Mouse (Mus musculus): ENCODE data around the gene Got2. TPM values are rescaled to one million over a fixed set of nuclear protein-coding genes. Genes with fewer than 3 reads are reported as not detected.
A peak's percentile ranks its signal among the peaks of the same experiment; 100 is the strongest.

The Got2 gene
- polyA plus RNA-seq (2012; rRNA removed) (96.4 and 101 TPM in 2 replicates), polyA plus RNA-seq (2014; fragmentation: Nextera tagmentation; extraction: Ambion mirVana) (60.0 and 60.2 TPM in 2 replicates)

- DNase-seq (ENCODE audit: low spot score), result peak; percentile 87
- ATAC-seq (ENCODE audit: low FRiP score, low read depth), result peak; percentile 76
- peak within 1 kb of the TSS; percentile 70 for H3K9ac ChIP-seq (ENCODE audit: low read depth, low read length, severe bottlenecking)
- 7% methylated on average over 31 of the region's 31 CpGs for WGBS
- no peaks in the 10 kb centered on the region for H3K9me3 ChIP-seq (ENCODE audit: control insufficient read depth, low read length)
- no peaks in the 10 kb centered on the region for H3K36me3 ChIP-seq (ENCODE audit: control insufficient read depth, insufficient read depth, low read length)
- no peaks in the 10 kb centered on the region for H3K27me3 ChIP-seq (ENCODE audit: control insufficient read depth, insufficient read depth, low read length)
- TF ChIP-seq POLR2A (IDR thresholded peaks at IDR 0.05; ENCODE audit: borderline replicate concordance, extremely low read depth, insufficient read depth, insufficient read length), result no peak
- H3K27ac ChIP-seq (replicated peaks; ENCODE audit: low read depth, low read length), result peak within 1 kb of the TSS; percentile 58
- H3K4me2 ChIP-seq (replicated peaks; ENCODE audit: low read depth, low read length, severe bottlenecking), result peak within 1 kb of the TSS; percentile 79
- peaks cover 3% of the 10 kb centered on the region; the same call in 1 of the 2 replicates for H3K4me1 ChIP-seq (ENCODE audit: control insufficient read depth, insufficient read depth, low read length)
- peak within 1 kb of the TSS; percentile 89 for H3K4me3 ChIP-seq (replicated peaks; ENCODE audit: low read length)
Observed at GRCm38 (mm10) chr8:95888285-95889136, at the start of gene Got2. Gene Got2 (minus strand): TSS chr8:95888547.

- 96% methylated on average over 5 of the region's 5 CpGs for WGBS
Observed at GRCm38 (mm10) chr8:95932841-95933240, 44.5 kb upstream of the Got2 start.

GRCm38 (mm10) chr8:95929821-95930220 is 41.5 kb upstream of the Got2 start:
- H3K27me3 ChIP-seq (ENCODE audit: control insufficient read depth, insufficient read depth, low read length), result no peaks in the 10 kb centered on the region
- WGBS, result 38% methylated on average over 4 of the region's 4 CpGs
- H3K4me2 ChIP-seq (replicated peaks; ENCODE audit: low read depth, low read length, severe bottlenecking), result no peak overlapping the region
- no peaks in the 10 kb centered on the region for H3K9me3 ChIP-seq (ENCODE audit: control insufficient read depth, low read length)
- H3K4me1 ChIP-seq (ENCODE audit: control insufficient read depth, insufficient read depth, low read length), result no peaks in the 10 kb centered on the region
- no peak overlapping the region for H3K27ac ChIP-seq (replicated peaks; ENCODE audit: low read depth, low read length)
- no peak for DNase-seq (ENCODE audit: low spot score)
- ATAC-seq (ENCODE audit: low FRiP score, low read depth), result no peak
- no peak for TF ChIP-seq POLR2A (IDR thresholded peaks at IDR 0.05; ENCODE audit: borderline replicate concordance, extremely low read depth, insufficient read depth, insufficient read length)
- no peak overlapping the region for H3K9ac ChIP-seq (ENCODE audit: low read depth, low read length, severe bottlenecking)
- no peak overlapping the region for H3K4me3 ChIP-seq (replicated peaks; ENCODE audit: low read length)
- no peaks in the 10 kb centered on the region for H3K36me3 ChIP-seq (ENCODE audit: control insufficient read depth, insufficient read depth, low read length)

More at GRCm38 (mm10) chr8:95932841-95933240, 44.5 kb upstream of the Got2 start:
- H3K4me1 ChIP-seq (ENCODE audit: control insufficient read depth, insufficient read depth, low read length), result no peaks in the 10 kb centered on the region
- H3K27me3 ChIP-seq (ENCODE audit: control insufficient read depth, insufficient read depth, low read length), result no peaks in the 10 kb centered on the region
- H3K4me2 ChIP-seq (replicated peaks; ENCODE audit: low read depth, low read length, severe bottlenecking), result no peak overlapping the region
- ATAC-seq (ENCODE audit: low FRiP score, low read depth) (no peak), DNase-seq (ENCODE audit: low spot score) (no peak)
- no peaks in the 10 kb centered on the region for H3K9me3 ChIP-seq (ENCODE audit: control insufficient read depth, low read length)
- H3K27ac ChIP-seq (replicated peaks; ENCODE audit: low read depth, low read length), result no peak overlapping the region
- TF ChIP-seq POLR2A (IDR thresholded peaks at IDR 0.05; ENCODE audit: borderline replicate concordance, extremely low read depth, insufficient read depth, insufficient read length), result no peak
- no peaks in the 10 kb centered on the region for H3K36me3 ChIP-seq (ENCODE audit: control insufficient read depth, insufficient read depth, low read length)
- no peak overlapping the region for H3K4me3 ChIP-seq (replicated peaks; ENCODE audit: low read length)
- H3K9ac ChIP-seq (ENCODE audit: low read depth, low read length, severe bottlenecking), result no peak overlapping the region

GRCm38 (mm10) chr8:95916106-95916505 is 27.8 kb upstream of the Got2 start:
- Histone ChIP-seq H3K4me2 (replicated peaks; ENCODE audit: low read depth, low read length, severe bottlenecking) (peak overlapping the region; percentile 48), H3K9ac (ENCODE audit: low read depth, low read length, severe bottlenecking) (peak overlapping the region; percentile 28; the same call in 1 of the 2 replicates), H3K4me1 (ENCODE audit: control insufficient read depth, insufficient read depth, low read length) (no peaks in the 10 kb centered on the region; the same call in 1 of the 2 replicates), H3K27me3 (ENCODE audit: control insufficient read depth, insufficient read depth, low read length) (no peaks in the 10 kb centered on the region), H3K9me3 (ENCODE audit: control insufficient read depth, low read length) (no peaks in the 10 kb centered on the region), H3K36me3 (ENCODE audit: control insufficient read depth, insufficient read depth, low read length) (no peaks in the 10 kb centered on the region), H3K4me3 (replicated peaks; ENCODE audit: low read length) (peak overlapping the region; percentile 27), H3K27ac (replicated peaks; ENCODE audit: low read depth, low read length) (no peak overlapping the region)
- WGBS, result 11% methylated on average over 8 of the region's 9 CpGs
- TF ChIP-seq POLR2A (IDR thresholded peaks at IDR 0.05; ENCODE audit: borderline replicate concordance, extremely low read depth, insufficient read depth, insufficient read length), result no peak
- DNase-seq (ENCODE audit: low spot score) (no peak), ATAC-seq (ENCODE audit: low FRiP score, low read depth) (no peak)

- Histone ChIP-seq H3K27me3 (ENCODE audit: control insufficient read depth, insufficient read depth, low read length) (no peaks in the 10 kb centered on the region), H3K27ac (replicated peaks; ENCODE audit: low read depth, low read length) (no peak overlapping the region), H3K9me3 (ENCODE audit: control insufficient read depth, low read length) (no peaks in the 10 kb centered on the region), H3K9ac (ENCODE audit: low read depth, low read length, severe bottlenecking) (no peak overlapping the region), H3K4me1 (ENCODE audit: control insufficient read depth, insufficient read depth, low read length) (no peaks in the 10 kb centered on the region; the same call in 1 of the 2 replicates), H3K4me3 (replicated peaks; ENCODE audit: low read length) (no peak overlapping the region), H3K4me2 (replicated peaks; ENCODE audit: low read depth, low read length, severe bottlenecking) (no peak overlapping the region), H3K36me3 (ENCODE audit: control insufficient read depth, insufficient read depth, low read length) (no peaks in the 10 kb centered on the region)
- ATAC-seq (ENCODE audit: low FRiP score, low read depth), result peak; percentile 85
- peak; percentile 83 for DNase-seq (ENCODE audit: low spot score)
- 8% methylated on average over 7 of the region's 7 CpGs for WGBS
- no peak for TF ChIP-seq POLR2A (IDR thresholded peaks at IDR 0.05; ENCODE audit: borderline replicate concordance, extremely low read depth, insufficient read depth, insufficient read length)
Observed at GRCm38 (mm10) chr8:95914905-95915643, 26.7 kb upstream of the Got2 start.
